Mouse (Mus musculus) spleen, adult 2 months (tissue): Measurements from ENCODE around the gene Shisa8. TPM values are rescaled to one million over a fixed set of nuclear protein-coding genes. Genes with fewer than 3 reads are reported as not detected.
A peak's percentile ranks its signal among the peaks of the same experiment; 100 is the strongest.

Experiments
- DNase-seq, 2 experiments: peaks; one replicate each; pipeline versions ENCODE4 v3.0.0 to v3.0.0-alpha.2; 2012 to 2021; ENCODE audit warnings: low spot score in 2 of 2, low read depth in 1 of 2
- H3K27ac ChIP-seq: fragments of 200-500 bp; 2 replicates; pipeline ENCODE4 v1.5.1; 2012; ENCODE audit warnings: low read length, inconsistent platforms; ENCODE audit not compliant: insufficient read depth
- H3K27me3 ChIP-seq: fragments of 200-500 bp; 2 replicates; pipeline ENCODE4 v1.6.1; 2012; ENCODE audit warnings: mild to moderate bottlenecking, moderate library complexity, low read length, inconsistent platforms; ENCODE audit not compliant: control insufficient read depth, insufficient read depth
- H3K36me3 ChIP-seq: fragments of 200-500 bp; 2 replicates; pipeline ENCODE4 v1.6.1; 2012; ENCODE audit warnings: mild to moderate bottlenecking, low read length, inconsistent platforms; ENCODE audit not compliant: control insufficient read depth, insufficient read depth
- H3K4me1 ChIP-seq: fragments of 200-500 bp; 2 replicates; pipeline ENCODE4 v1.6.1; 2011; ENCODE audit warnings: inconsistent platforms; ENCODE audit not compliant: control insufficient read depth, insufficient read depth, insufficient read length
- H3K4me3 ChIP-seq: fragments of 200-500 bp; 2 replicates; pipeline ENCODE4 v1.5.1; 2011; ENCODE audit warnings: mild to moderate bottlenecking, inconsistent platforms; ENCODE audit not compliant: insufficient read depth, insufficient read length; ENCODE audit errors: extremely low read depth
- CTCF ChIP-seq: fragments of 200-500 bp; IDR thresholded peaks from 2 replicates; pipeline ENCODE4 v1.5.1; 2011; ENCODE audit warnings: mild to moderate bottlenecking, inconsistent platforms; ENCODE audit not compliant: insufficient read depth, insufficient read length, insufficient replicate concordance; ENCODE audit errors: extremely low read depth
- POLR2A ChIP-seq: fragments of 200-500 bp; IDR thresholded peaks from 2 replicates; pipeline ENCODE4 v1.6.1; 2011; ENCODE audit warnings: low read depth, low read length, inconsistent platforms
- WGBS: fragments of 180-500 bp; shearing (Covaris S2); methylation state at CpG from one replicate; pipeline ENCODE4 v1.1.7; 2018; 5-methylcytosine and 5-hydroxymethylcytosine counted together
- polyA plus RNA-seq: library from polyadenylated mRNA; depleted of rRNA; stranded (reverse); fragments of >200 nt; gene quantifications from 2 replicates; pipeline ENCODE4 v1.2.3, GENCODE M21; 2012

Shisa8 gene
- polyA plus RNA-seq, 1 experiment: 5.4 TPM

DNA sequence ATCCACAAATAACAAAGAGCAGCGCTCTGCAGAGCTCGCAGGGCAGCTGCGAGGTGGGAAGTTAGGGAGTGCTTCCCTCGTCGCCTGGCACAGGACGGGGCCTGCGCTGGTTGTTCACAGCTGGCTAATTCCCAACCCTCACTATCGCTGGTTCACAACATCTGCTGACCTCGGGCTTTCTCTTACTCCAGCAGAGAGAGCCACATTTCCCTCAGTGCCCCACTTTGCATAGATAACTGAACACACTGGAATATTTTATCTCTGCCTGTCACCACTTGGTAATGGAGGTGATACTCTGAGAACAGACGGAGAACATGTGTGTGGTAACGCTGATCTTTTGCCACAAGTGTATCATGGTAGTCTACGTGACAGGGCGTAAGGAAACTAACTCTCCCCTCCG lies 26.5 kb downstream of the Shisa8 start:
- DNase-seq: no peak
- Histone ChIP-seq H3K27ac (peak overlapping the region; percentile 90; the same call in 1 of the 2 replicates), H3K4me3 (no peak overlapping the region), H3K4me1 (peaks cover 9% of the 10 kb centered on the region; the same call in 1 of the 2 replicates), H3K27me3 (no peaks in the 10 kb centered on the region), H3K36me3 (peaks cover 46% of the 10 kb centered on the region)
- no peak for TF ChIP-seq POLR2A
- 72% methylated on average over 14 of the region's 14 CpGs for WGBS

- peaks cover 51% of the 10 kb centered on the region for H3K36me3 ChIP-seq
- H3K27ac ChIP-seq: 0 out of 2 replicates have a peak overlapping the region, but pooled peaks have one; percentile 43
- no peaks in the 10 kb centered on the region for H3K27me3 ChIP-seq
- 94% methylated on average over 14 of the region's 14 CpGs for WGBS
- no peak overlapping the region for H3K4me3 ChIP-seq
- peaks cover 9% of the 10 kb centered on the region; the same call in 1 of the 2 replicates for H3K4me1 ChIP-seq
- DNase-seq: no peak
- TF ChIP-seq POLR2A (no peak), CTCF (no peak)
These were observed 27.4 kb downstream of the Shisa8 start for GRCm38 (mm10) chr15:82185062-82185783.

- Histone ChIP-seq H3K27me3 (no peaks in the 10 kb centered on the region), H3K36me3 (peaks cover 57% of the 10 kb centered on the region), H3K4me1 (peaks cover 9% of the 10 kb centered on the region; the same call in 1 of the 2 replicates), H3K4me3 (no peak overlapping the region), H3K27ac (no peak overlapping the region)
- no peak for DNase-seq
- 93% methylated on average over 10 of the region's 10 CpGs for WGBS
- TF ChIP-seq CTCF: no peak
- no peak for TF ChIP-seq POLR2A
These were observed 28.0 kb downstream of the Shisa8 start for GRCm38 (mm10) chr15:82184656-82185055.

- TF ChIP-seq CTCF (no peak), POLR2A (no peak)
- Histone ChIP-seq H3K27me3 (no peaks in the 10 kb centered on the region), H3K4me3 (no peak overlapping the region), H3K27ac (no peak overlapping the region), H3K4me1 (peaks cover 9% of the 10 kb centered on the region; the same call in 1 of the 2 replicates), H3K36me3 (peaks cover 62% of the 10 kb centered on the region)
- 81% methylated on average over 7 of the region's 7 CpGs for WGBS
- DNase-seq: no peak
These were observed 28.4 kb downstream of the Shisa8 start for GRCm38 (mm10) chr15:82184183-82184582.

DNA sequence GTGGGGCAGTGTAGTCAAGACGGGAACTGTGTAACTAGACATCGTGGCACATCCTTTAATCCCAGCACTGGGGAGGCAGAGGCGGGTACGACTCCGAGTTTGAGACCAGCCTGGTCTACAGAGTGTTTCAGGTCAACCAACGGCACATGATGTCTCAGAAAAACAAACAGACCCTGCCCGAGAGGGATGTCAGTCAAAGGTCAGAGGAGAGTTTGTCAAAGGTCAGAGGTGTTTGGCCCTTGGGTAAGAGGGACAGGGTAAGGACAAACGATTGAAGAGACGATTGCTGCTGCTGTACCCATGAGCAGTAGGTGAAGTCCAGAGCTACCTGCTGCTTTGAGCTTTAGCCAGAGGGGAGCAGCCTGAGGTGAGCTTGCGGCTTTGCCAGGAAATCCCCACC lies 29.0 kb downstream of the Shisa8 start:
- no peak for DNase-seq
- TF ChIP-seq CTCF (no peak), POLR2A (no peak)
- no peak overlapping the region for H3K4me3 ChIP-seq
- no peaks in the 10 kb centered on the region for H3K27me3 ChIP-seq
- peaks cover 9% of the 10 kb centered on the region; the same call in 1 of the 2 replicates for H3K4me1 ChIP-seq
- peaks cover 67% of the 10 kb centered on the region for H3K36me3 ChIP-seq
- 93% methylated on average over 10 of the region's 10 CpGs for WGBS
- H3K27ac ChIP-seq: no peak overlapping the region

- 95% methylated on average over 4 of the region's 4 CpGs for WGBS
- TF ChIP-seq CTCF (0 out of 2 replicates have a peak, but pooled peaks have one; percentile 12), POLR2A (no peak)
- Histone ChIP-seq H3K4me1 (peaks cover 9% of the 10 kb centered on the region; the same call in 1 of the 2 replicates), H3K27ac (no peak overlapping the region), H3K36me3 (peaks cover 77% of the 10 kb centered on the region), H3K4me3 (no peak overlapping the region), H3K27me3 (no peaks in the 10 kb centered on the region)
- DNase-seq: no peak
These were observed 30.3 kb downstream of the Shisa8 start for GRCm38 (mm10) chr15:82182311-82182710.

- TF ChIP-seq POLR2A (no peak), CTCF (no peak)
- Histone ChIP-seq H3K4me3 (no peak overlapping the region), H3K27ac (no peak overlapping the region), H3K4me1 (no peaks in the 10 kb centered on the region), H3K36me3 (peaks cover 84% of the 10 kb centered on the region), H3K27me3 (no peaks in the 10 kb centered on the region)
- WGBS: 85% methylated on average over 5 of the region's 5 CpGs
- no peak for DNase-seq
These were observed 31.5 kb downstream of the Shisa8 start for GRCm38 (mm10) chr15:82181131-82181530.
